Mouse (Mus musculus) C2C12 (cell line): ENCODE results near the gene Dvl3. TPM values are rescaled to one million over a fixed set of nuclear protein-coding genes. Genes with fewer than 3 reads are reported as not detected.

Experiments
- H3K27me3 ChIP-seq: one replicate; pipeline ENCODE4 v1.6.1; 2011; ENCODE audit not compliant: control insufficient read depth, insufficient read depth, insufficient read length
- H3K36me3 ChIP-seq: one replicate; pipeline ENCODE4 v1.6.1; 2011; ENCODE audit not compliant: control insufficient read depth, insufficient read depth
- H3K4me3 ChIP-seq: one replicate; pipeline ENCODE4 v1.5.1; 2011; ENCODE audit warnings: mild to moderate bottlenecking, control low read depth; ENCODE audit not compliant: poor library complexity, insufficient read depth, severe bottlenecking
- H3K79me2 ChIP-seq: one replicate; pipeline ENCODE4 v1.6.1; 2011; ENCODE audit not compliant: control insufficient read depth, insufficient read depth
- H3K79me3 ChIP-seq: one replicate; pipeline ENCODE4 v1.6.1; 2011; ENCODE audit warnings: low read depth, control low read depth
- H3ac ChIP-seq: one replicate; pipeline ENCODE3; 2011; ENCODE audit warnings: low read depth; ENCODE audit not compliant: control insufficient read depth, insufficient read length
- CEBPB ChIP-seq: IDR thresholded peaks from one replicate; pipeline ENCODE4 v1.6.1; 2011; ENCODE audit warnings: low read depth, mild to moderate bottlenecking, control low read depth, moderate library complexity
- CTCF ChIP-seq: IDR thresholded peaks from one replicate; pipeline ENCODE4 v1.5.1; 2011; ENCODE audit not compliant: control insufficient read depth, insufficient read depth, insufficient read length
- FOSL1 ChIP-seq: IDR thresholded peaks from one replicate; pipeline ENCODE4 v1.8.0; 2011; ENCODE audit warnings: mild to moderate bottlenecking, low read length; ENCODE audit not compliant: poor library complexity, insufficient read depth, severe bottlenecking
- MAX ChIP-seq: IDR thresholded peaks from one replicate; pipeline ENCODE4 v1.6.1; 2011; ENCODE audit warnings: mild to moderate bottlenecking, control low read depth
- MYOD1 ChIP-seq: IDR thresholded peaks from one replicate; pipeline ENCODE4 v1.6.1; 2011; ENCODE audit warnings: low read depth; ENCODE audit not compliant: control insufficient read depth, insufficient read length
- MYOG ChIP-seq: IDR thresholded peaks from one replicate; pipeline ENCODE4 v1.6.1; 2011; ENCODE audit not compliant: control insufficient read depth, insufficient read length; ENCODE audit errors: extremely low read depth
- USF1 ChIP-seq: IDR thresholded peaks from one replicate; pipeline ENCODE4 v1.6.1; 2011; ENCODE audit warnings: low read depth, mild to moderate bottlenecking, control low read depth, moderate library complexity
- polyA plus RNA-seq: library from polyadenylated mRNA; unstranded; fragments of >200 nt; fragmentation: generic; extraction: Trizol; gene quantifications from one replicate; pipeline ENCODE4 v1.2.1, GENCODE M21; 2012; ENCODE audit warnings: missing spikeins

Gene Dvl3
- polyA plus RNA-seq, 1 experiment = 15.8 TPM

DNA sequence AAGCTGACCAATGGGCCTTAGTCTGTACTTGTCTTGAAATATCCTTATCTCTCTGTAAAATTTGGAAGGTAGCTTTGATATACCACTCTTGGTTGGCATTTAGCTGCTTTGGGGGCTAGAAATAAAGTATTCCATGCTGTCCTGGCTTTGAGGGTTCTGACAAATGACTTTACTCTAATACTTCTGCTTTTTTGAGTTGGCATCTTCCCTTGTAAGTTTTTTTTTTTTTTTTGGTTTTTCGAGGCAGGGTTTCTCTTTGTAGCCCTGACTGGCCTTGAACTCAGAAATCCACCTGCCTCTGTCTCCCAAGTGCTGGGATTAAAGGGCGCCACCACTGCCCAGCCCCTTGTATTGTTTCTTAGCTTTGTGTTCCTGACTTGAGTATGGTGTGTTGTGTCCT is 23.3 kb upstream of the Dvl3 start:
- H3K79me3 ChIP-seq = no peaks in the 10 kb centered on the region
- TF ChIP-seq MYOG (no peak), MYOD1 (no peak), CEBPB (no peak), FOSL1 (no peak), USF1 (no peak)
- H3ac ChIP-seq = no peak overlapping the region
- no peaks in the 10 kb centered on the region for H3K36me3 ChIP-seq
- H3K27me3 ChIP-seq = no peaks in the 10 kb centered on the region
- H3K79me2 ChIP-seq = no peaks in the 10 kb centered on the region
- H3K4me3 ChIP-seq = no peak overlapping the region

DNA sequence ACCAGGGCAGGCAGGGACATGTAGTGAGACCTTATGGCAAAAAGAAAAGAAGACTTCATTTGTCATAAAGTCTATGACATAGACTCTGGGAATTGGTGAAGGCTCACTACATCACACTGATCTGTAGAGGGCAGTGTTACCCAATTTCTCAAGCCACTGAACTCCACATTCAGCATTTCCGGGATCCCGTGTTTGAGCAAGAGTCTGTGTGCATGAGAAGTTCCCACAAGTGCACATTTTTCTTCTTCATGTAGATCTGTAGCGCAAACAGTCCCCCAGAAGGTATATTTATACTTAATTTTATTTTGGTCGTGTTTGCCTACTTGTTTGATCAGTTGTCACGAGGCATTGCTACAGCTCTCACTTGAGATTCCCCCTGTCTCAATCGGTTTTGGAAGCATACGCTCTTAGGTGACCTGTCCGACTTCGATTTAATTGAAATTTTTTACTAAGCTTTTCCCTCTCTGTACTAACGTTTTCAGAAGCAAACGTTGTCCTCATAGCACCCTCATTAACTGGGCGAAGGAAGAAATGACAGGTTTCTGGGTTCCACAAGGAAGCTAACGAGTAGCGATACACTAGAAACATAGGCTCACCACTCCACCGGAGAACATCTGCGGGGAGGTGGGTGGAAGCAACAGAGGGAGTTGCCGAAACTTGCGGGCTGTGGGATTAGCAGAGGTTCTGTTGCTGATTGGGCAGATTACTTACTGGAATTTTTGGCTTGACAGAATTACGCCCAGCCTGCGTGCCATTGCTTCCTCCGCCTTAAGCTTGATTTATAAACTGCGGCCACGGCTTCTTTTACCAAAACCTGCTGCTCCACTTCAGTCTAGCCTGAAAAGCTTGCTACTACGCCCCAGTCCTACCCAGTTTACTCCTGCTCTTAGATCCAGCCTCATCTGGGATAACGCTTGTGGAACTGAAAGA is 19.8 kb upstream of the Dvl3 start:
- peaks cover 11% of the 10 kb centered on the region for H3K79me3 ChIP-seq
- TF ChIP-seq CTCF (peak; percentile 47), MYOD1 (no peak), CEBPB (peak; percentile 38)
- H3ac ChIP-seq = peak overlapping the region; percentile 48
- peak overlapping the region; percentile 16 for H3K4me3 ChIP-seq
- H3K36me3 ChIP-seq = peaks cover 21% of the 10 kb centered on the region
- H3K79me2 ChIP-seq = peaks cover 25% of the 10 kb centered on the region
- H3K27me3 ChIP-seq = no peaks in the 10 kb centered on the region

DNA sequence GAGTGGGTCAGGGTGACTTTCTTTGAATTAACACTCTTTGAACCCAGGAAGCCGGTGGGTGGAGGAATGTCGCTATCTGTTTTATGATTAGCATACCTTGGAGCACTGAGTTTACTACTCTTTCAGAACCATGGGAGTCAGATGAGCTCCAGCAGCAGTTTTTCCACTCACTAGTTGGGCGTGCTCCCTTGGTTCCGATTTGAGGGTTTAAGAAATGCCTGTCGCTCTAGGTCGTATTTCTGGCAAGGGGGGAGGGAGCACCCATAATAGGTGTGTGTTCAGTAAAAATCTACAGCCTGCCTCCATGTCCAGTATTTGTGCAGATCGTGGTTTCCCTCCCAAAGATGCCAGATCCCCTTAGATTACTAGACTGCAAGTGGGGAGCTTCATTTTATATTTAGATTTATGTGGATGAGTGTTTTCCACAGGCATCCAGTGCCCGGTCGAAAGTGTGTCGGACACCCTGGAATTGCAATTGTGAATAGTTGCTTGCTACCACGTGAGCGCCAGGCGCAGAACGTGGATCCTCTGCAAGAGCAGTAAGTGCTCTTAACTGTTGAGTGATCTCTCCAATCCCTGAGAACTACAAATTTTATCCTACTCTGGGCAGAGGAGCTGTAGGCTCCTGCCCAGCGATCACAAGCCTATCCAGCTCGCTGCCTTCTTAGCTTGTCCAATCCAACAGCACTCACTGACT is 18.7 kb upstream of the Dvl3 start:
- no peaks in the 10 kb centered on the region for H3K27me3 ChIP-seq
- H3K4me3 ChIP-seq = peak overlapping the region; percentile 88
- H3K79me2 ChIP-seq = peaks cover 25% of the 10 kb centered on the region
- TF ChIP-seq FOSL1 = no peak
- peak; percentile 54 for TF ChIP-seq USF1
- H3K36me3 ChIP-seq = peaks cover 33% of the 10 kb centered on the region
- H3K79me3 ChIP-seq = peaks cover 11% of the 10 kb centered on the region
- H3ac ChIP-seq = peak overlapping the region; percentile 40

DNA sequence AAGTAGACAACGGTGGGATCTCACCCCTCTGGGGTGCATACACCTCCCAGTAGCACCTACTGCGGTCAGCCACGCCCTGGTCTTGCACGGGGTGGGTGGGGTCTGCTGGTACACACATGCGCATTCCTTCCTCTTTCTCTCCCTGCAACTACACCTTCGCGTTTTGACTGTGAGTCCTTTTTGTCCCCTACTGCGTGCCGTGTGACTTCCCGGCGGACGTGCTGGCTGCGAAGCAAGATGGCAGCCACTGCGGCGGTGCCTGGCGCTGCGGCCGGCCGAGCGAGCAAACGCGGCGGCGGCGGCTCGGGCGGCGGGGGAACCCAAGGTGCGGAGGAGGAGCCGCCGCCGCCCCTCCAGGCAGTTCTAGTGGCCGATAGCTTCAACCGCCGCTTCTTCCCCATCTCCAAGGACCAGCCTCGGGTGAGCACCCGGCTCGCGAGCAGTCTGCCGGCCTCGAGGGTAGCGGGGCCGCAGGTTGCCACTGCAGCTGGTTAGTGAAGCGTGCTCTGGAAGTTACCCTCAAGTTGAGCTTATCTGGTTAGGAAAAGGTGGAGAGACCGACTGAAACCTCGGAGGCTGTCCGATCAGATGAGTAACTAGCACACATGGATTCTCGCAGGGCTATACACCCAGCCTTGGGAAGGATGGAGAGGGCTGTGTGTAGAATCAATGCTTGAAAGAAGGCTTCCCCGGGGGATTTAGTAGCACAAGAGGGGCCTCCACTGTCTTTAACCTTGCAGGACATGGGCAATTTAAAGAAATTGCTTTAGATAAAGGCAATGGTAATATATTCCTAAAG is 17.9 kb upstream of the Dvl3 start, which contains the start of gene Eif2b5:
Gene Eif2b5 (plus strand): TSS at position 141 of the 799 bp plus-strand sequence.
- TF ChIP-seq MYOG = no peak

DNA sequence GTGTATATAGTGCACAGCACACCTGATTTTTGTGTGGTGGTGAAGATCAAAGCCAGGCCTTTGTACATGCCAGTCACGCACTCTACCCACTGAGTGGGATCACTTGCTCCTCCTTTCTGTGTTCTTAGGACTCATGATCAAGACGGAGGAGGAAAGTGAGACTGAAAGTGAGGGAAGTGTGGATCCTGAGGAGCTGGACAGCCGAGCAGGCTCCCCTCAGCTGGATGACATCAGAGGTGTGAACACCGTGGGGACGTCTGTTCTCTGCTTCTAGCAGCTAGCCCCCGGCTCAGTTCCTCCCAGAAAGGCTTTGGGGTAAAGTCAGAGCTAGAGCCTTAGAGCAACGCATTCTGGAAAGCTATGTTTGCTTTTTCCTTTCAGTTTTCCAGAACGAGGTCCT is 10.8 kb upstream of the Dvl3 start:
- Histone ChIP-seq H3K79me3 (no peaks in the 10 kb centered on the region), H3K27me3 (no peaks in the 10 kb centered on the region), H3K36me3 (peaks cover 99% of the 10 kb centered on the region), H3K79me2 (peaks cover 5% of the 10 kb centered on the region), H3ac (no peak overlapping the region), H3K4me3 (no peak overlapping the region)
- TF ChIP-seq MYOD1 (no peak), FOSL1 (no peak), USF1 (no peak), MYOG (no peak), MAX (no peak), CEBPB (no peak), CTCF (no peak)

More for the DNA sequence above, 17.9 kb upstream of the Dvl3 start, which contains the start of gene Eif2b5:
- H3K79me2 ChIP-seq = peaks cover 25% of the 10 kb centered on the region
- H3K79me3 ChIP-seq = peaks cover 11% of the 10 kb centered on the region
- H3K36me3 ChIP-seq = peaks cover 41% of the 10 kb centered on the region
- H3K4me3 ChIP-seq = peak within 1 kb of the TSS; percentile 88
- H3ac ChIP-seq = peak within 1 kb of the TSS; percentile 92
- H3K27me3 ChIP-seq = no peaks in the 10 kb centered on the region

DNA sequence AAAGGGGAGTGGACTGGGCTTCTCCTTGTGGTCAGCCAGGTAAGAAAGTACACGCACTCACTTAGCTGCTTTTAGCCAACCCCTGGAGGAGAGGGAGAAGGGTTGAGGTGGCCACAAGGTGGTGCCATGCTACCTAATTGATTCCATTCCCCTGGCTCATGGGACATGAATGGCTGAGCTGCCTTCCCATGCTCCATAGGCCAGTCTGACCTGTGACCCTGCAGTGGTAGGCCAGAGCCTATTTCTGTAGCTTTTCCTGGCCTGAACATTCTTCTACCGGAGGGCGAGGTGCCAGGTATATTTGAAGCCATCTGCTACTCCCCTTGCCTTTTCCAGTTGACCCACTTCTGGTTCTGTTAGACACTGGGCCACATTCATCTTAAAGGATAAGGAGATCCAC is 7.4 kb upstream of the Dvl3 start:
- Histone ChIP-seq H3K79me2 (no peaks in the 10 kb centered on the region), H3ac (no peak overlapping the region), H3K79me3 (no peaks in the 10 kb centered on the region), H3K27me3 (no peaks in the 10 kb centered on the region), H3K4me3 (no peak overlapping the region), H3K36me3 (peaks cover 84% of the 10 kb centered on the region)
- TF ChIP-seq CTCF (peak; percentile 38), USF1 (no peak)
